Mouse (Mus musculus) kidney, adult 9 months (tissue): Measurements from ENCODE around the gene Gm28230.

Experiments used
- DNase-seq: peaks from one replicate; pipeline ENCODE4 v3.0.0; 2022

Gene Gm28230

GRCm38 (mm10) chr2:74726551-74726950, at the start of gene Gm28230:
TSS of gene Gm28230 (plus strand) at chr2:74726728.
- DNase-seq, result peak; percentile 91

- DNase-seq, result no peak
These were observed 49.4 kb upstream of the Gm28230 start for GRCm38 (mm10) chr2:74677106-74677505.

GRCm38 (mm10) chr2:74678891-74679595, 47.5 kb upstream of the Gm28230 start, which contains the start of gene Hoxd11:
TSS of gene Hoxd11 (plus strand) at chr2:74679557.
- no peak for DNase-seq

DNA sequence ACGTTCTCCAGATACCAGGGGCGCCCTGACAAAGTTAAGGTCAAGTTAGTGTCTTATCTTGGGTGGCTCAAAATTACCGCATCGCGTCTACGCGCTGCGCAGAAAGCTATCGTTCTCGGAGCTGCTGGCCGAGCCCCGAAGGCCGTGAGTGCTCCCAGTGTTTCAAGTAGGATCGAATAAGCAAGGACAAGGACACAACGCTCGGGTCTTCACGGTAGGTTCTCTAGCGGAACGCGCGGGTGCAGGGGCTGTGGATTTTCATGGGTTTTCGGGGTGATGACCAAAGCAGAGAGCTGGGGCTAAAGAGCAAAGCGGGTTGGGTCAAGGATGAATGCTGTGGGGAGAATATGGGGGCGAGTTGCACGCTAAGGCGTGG, 46.9 kb upstream of the Gm28230 start:
- DNase-seq, result no peak

GRCm38 (mm10) chr2:74679980-74680379, 46.5 kb upstream of the Gm28230 start:
- no peak for DNase-seq

- no peak for DNase-seq
These were observed 45.7 kb upstream of the Gm28230 start for GRCm38 (mm10) chr2:74680561-74681398.

DNA sequence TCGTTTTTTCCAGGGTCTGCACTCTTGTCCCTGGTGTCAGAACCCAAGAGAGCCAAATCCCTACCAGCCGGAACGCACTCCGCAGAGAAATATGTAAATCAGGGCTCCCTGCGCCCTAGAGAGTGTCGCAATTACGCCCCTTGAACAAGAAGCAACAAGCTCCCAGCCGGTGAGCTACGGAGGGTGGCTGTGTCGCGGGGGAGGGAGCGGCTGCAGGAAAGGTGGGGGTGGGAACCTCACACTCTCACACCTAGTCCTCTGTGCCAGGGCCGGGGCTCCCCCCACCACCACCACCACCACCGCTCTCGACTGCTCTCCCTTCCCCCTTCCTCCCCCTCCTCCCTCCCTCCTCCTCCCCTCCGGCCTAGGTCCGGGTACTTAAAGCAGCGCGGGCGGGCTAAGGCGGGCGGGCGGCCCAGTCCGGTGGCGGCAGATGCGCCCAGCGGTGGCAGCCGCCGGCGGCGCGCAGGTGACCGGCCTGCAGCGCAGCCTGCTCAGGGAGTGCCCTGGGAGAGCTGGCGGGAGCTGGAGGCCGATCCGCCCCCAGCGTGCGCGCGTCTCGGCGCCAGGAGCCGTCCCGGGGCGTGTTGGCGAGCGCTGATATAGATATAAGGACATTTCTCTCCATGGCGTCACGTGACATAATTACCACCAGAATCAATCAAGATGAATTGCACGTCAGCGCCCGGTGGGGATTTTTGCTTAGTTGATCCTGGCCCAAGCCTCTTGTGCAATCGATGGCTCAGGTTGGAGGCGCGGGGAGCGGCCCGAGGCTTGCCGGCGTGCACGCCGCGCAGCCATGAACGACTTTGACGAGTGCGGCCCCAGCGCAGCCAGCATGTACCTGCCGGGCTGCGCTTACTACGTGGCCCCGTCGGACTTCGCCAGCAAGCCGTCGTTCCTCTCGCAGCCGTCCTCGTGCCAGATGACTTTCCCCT, 44.7 kb upstream of the Gm28230 start:
- no peak for DNase-seq

DNA sequence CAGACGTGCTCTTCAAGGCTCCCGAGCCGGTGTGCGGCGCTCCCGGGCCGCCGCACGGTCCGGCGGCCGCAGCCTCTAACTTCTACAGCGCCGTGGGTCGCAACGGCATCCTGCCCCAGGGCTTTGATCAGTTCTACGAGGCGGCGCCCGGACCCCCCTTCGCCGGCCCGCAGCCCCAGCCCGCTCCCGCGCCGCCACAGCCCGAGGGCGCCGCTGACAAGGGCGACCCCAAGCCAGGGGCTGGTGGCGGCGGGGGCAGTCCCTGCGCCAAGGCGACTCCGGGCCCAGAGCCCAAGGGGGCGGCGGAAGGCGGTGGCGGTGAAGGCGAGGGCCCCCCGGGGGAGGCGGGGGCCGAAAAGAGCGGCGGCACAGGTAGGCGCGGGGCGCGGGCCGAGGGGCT, 43.7 kb upstream of the Gm28230 start:
- no peak for DNase-seq

DNA sequence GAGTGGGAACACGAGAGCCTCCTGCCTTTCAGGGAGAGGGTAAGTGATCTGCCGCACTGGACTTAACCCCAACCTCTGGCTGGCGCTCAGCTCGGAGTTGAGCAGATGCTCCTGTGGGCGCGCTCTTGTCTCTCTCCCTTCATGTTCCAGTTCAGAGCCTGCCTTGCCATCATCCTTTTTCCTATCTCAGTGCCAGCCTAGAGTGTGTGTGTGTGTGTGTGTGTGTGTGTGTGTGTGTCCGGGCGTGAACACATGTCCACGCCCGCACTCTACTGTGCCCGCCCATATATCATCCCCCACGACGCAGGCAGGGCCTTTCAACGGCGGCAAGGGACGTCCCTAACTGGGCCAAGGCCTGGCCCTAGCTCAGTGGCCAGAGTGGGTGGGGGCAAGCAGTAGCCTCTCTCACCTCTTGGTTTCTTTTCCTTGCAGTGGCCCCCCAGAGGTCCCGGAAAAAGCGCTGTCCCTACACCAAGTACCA, 43.0 kb upstream of the Gm28230 start:
- no peak for DNase-seq

GRCm38 (mm10) chr2:74684106-74684505, 42.4 kb upstream of the Gm28230 start:
- DNase-seq, result no peak

- no peak for DNase-seq
These were observed 41.4 kb upstream of the Gm28230 start for GRCm38 (mm10) chr2:74685059-74685603.

DNA sequence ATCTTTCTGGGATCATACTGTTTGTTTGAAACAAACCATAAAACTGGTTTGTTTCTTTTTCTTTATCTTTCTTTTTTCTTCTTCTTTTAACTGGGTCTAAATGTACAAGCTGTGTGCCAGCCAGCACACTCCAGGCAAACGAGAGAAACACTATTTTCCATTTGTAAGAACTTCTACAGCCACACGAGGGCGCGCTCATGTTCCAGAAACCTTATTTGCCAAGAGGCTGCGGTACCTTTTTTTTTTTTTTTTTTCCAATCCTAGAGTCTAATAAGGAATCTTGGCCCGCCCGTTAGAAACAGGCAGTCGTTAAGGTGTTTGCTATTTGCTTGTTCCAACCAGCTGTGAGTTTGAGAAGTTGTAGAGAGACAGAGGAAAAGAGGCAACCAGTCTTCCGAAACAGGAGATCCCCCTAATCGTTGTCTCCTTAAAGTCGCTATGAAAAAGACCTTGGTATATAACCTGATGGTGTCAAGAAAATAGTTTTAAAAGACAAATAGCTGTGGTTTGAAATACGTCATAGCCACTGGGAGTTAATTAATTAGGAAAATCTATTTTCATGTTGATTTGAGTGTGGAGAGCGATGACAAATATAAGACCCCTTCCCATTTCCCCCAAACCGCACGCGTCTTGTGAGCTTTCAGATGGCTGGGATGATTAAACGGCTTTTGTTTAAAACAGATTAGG, 40.1 kb upstream of the Gm28230 start:
- DNase-seq, result peak; percentile 91

DNA sequence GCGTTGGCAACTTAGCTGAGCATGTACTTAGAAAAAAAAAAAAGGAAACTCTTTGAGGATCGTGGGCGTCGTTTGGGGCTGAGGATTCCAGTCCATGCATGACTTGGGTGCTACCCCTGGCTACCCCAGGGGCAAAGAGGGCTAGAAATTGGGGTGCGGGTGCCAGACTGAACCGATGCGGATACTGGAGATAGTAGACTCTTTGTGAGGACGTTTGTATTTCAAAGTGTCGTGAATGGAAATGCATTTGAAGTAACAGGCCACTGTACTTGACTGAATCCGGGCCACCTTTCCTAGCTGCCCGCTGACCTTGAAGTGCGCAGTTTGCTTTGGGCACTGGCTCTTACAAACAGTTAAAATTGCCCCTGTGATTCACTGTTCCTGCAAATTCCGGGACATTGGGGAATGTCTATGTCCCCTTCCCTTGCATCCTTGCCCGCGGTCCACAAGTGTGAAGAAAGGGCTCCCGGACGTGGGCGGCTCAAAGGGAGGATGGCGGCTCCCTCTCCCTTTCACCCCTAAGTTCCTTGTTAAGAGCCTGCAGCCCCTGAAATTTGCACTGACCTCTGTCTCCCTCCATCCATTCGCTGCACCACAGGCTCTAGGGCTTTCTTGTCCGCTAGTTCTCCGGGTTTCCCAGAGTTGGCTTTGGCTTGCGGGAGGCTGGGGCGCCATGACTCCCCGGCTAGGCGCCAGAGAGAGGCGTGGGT, 39.4 kb upstream of the Gm28230 start:
- no peak for DNase-seq

GRCm38 (mm10) chr2:74687698-74688555, 38.6 kb upstream of the Gm28230 start:
- no peak for DNase-seq

GRCm38 (mm10) chr2:74688795-74689573, 37.5 kb upstream of the Gm28230 start:
- DNase-seq, result no peak

DNA sequence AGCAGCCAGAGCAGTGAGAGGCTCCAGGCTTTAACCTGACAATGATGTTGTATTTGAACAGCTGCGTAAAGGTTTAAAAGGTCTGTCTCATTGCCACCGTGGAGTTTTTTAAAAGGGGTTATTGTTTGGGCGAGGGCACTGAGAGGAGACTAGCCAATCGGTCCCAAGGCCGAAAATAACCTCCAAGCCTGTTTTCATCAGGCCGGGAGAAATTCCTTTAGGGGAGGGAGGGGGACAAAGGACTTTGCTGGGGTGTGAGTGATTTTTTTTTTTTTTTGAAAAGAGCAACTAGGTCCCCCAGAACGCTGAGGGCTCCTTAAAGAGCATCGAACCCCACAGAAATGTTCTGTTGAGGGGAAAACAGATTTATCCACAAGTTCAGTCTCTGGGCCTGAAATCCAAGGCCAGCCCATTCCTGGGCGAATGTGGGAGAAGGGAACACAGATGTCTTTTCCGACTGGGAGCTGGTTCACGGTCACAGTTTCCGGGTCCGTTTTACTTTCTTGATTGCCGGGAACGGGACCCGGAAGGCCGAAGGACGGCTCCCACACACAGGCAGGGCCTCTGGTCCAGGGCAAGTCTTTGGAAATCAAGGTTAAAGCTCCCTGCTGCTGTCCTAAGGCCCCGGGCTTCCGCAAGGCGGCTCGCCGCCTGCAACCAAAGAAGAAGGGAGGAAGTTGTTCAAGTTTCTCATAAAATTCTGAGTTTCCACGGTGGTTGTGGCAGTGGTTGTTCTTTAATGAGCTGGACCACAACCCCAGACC, 36.8 kb upstream of the Gm28230 start:
- DNase-seq, result no peak

GRCm38 (mm10) chr2:74690338-74690716, 36.2 kb upstream of the Gm28230 start:
- no peak for DNase-seq
